Mouse (Mus musculus): ENCODE results near the gene Upf3a. TPM values are rescaled to one million over a fixed set of nuclear protein-coding genes. Genes with fewer than 3 reads are reported as not detected.
"Not testable (repeated sequence)": the region's sequence is repeated elsewhere in the genome, so short reads cannot be mapped to it uniquely, and the experiment has no call there.

Gene Upf3a
- polyA plus RNA-seq (2015; fragmentation: Nextera tagmentation; extraction: Ambion mirVana), result 27.2 and 28.0 TPM in 2 replicates

GRCm38 (mm10) chr8:13785250-13785763 is at the start of gene Upf3a:
TSS of gene Upf3a (plus strand) at chr8:13785615.
- Histone ChIP-seq H3K27ac (replicated peaks) (peak within 1 kb of the TSS; percentile 98), H3K27me3 (ENCODE audit: control insufficient read depth, insufficient read depth, low read length) (no peaks in the 10 kb centered on the region), H3K4me1 (replicated peaks; ENCODE audit: control insufficient read depth, insufficient read depth) (no peaks in the 10 kb centered on the region; the same call in 1 of the 2 replicates), H3K9ac (ENCODE audit: low read length) (peak within 1 kb of the TSS; percentile 98), H3K36me3 (ENCODE audit: control insufficient read depth, insufficient read depth, low read length) (peaks cover 9% of the 10 kb centered on the region), H3K4me2 (replicated peaks; ENCODE audit: low read depth) (peak within 1 kb of the TSS; percentile 69), H3K9me3 (ENCODE audit: control insufficient read depth, low read length) (no peaks in the 10 kb centered on the region), H3K4me3 (ENCODE audit: low read depth, low read length) (peak within 1 kb of the TSS; percentile 71)
- WGBS, result under 1% methylated on average over 45 of the region's 47 CpGs
- TF ChIP-seq EP300 (optimal IDR thresholded peaks at IDR 0.05) (peak; percentile 99), CTCF (IDR thresholded peaks at IDR 0.05; ENCODE audit: low read depth) (peak; percentile 91)
- peak; percentile 95 for DNase-seq (ENCODE audit: low spot score)
- peak; percentile 97 for ATAC-seq (ENCODE audit: low FRiP score, low TSS enrichment)

- DNase-seq (ENCODE audit: low spot score), result peak; percentile 24
- Histone ChIP-seq H3K27ac (replicated peaks) (peak overlapping the region; percentile 69), H3K4me3 (ENCODE audit: low read depth, low read length) (no peak overlapping the region), H3K4me2 (replicated peaks; ENCODE audit: low read depth) (no peak overlapping the region), H3K36me3 (ENCODE audit: control insufficient read depth, insufficient read depth, low read length) (no peaks in the 10 kb centered on the region), H3K27me3 (ENCODE audit: control insufficient read depth, insufficient read depth, low read length) (no peaks in the 10 kb centered on the region), H3K9ac (ENCODE audit: low read length) (no peak overlapping the region), H3K4me1 (replicated peaks; ENCODE audit: control insufficient read depth, insufficient read depth) (no peaks in the 10 kb centered on the region), H3K9me3 (ENCODE audit: control insufficient read depth, low read length) (no peaks in the 10 kb centered on the region)
- 24% methylated on average over 6 of the region's 6 CpGs for WGBS
- peak; percentile 65; the same call in 1 of the 2 replicates for ATAC-seq (ENCODE audit: low FRiP score, low TSS enrichment)
- TF ChIP-seq CTCF (IDR thresholded peaks at IDR 0.05; ENCODE audit: low read depth) (no peak), EP300 (optimal IDR thresholded peaks at IDR 0.05) (no peak)
These were observed 45.1 kb upstream of the Upf3a start for GRCm38 (mm10) chr8:13740323-13740770.

GRCm38 (mm10) chr8:13740817-13741613 is 44.4 kb upstream of the Upf3a start:
- Histone ChIP-seq H3K4me3 (ENCODE audit: low read depth, low read length) (no peak overlapping the region), H3K27ac (replicated peaks) (peak overlapping the region; percentile 69), H3K27me3 (ENCODE audit: control insufficient read depth, insufficient read depth, low read length) (no peaks in the 10 kb centered on the region), H3K9me3 (ENCODE audit: control insufficient read depth, low read length) (no peaks in the 10 kb centered on the region), H3K4me1 (replicated peaks; ENCODE audit: control insufficient read depth, insufficient read depth) (no peaks in the 10 kb centered on the region), H3K9ac (ENCODE audit: low read length) (no peak overlapping the region), H3K36me3 (ENCODE audit: control insufficient read depth, insufficient read depth, low read length) (no peaks in the 10 kb centered on the region), H3K4me2 (replicated peaks; ENCODE audit: low read depth) (no peak overlapping the region)
- WGBS, result 77% methylated on average over 7 of the region's 7 CpGs
- ATAC-seq (ENCODE audit: low FRiP score, low TSS enrichment) (no peak), DNase-seq (ENCODE audit: low spot score) (no peak)
- TF ChIP-seq CTCF (IDR thresholded peaks at IDR 0.05; ENCODE audit: low read depth) (no peak), EP300 (optimal IDR thresholded peaks at IDR 0.05) (no peak)

- 74% methylated on average over 4 of the region's 6 CpGs for WGBS
- not testable (repeated sequence) for H3K4me3 ChIP-seq (ENCODE audit: low read depth, low read length); ATAC-seq (ENCODE audit: low FRiP score, low TSS enrichment)
These were observed 39.2 kb upstream of the Upf3a start for GRCm38 (mm10) chr8:13746212-13746611.

GRCm38 (mm10) chr8:13747626-13748025 is 37.8 kb upstream of the Upf3a start:
- no peak overlapping the region for H3K9ac ChIP-seq (ENCODE audit: low read length)
- TF ChIP-seq EP300 (optimal IDR thresholded peaks at IDR 0.05) (no peak), CTCF (IDR thresholded peaks at IDR 0.05; ENCODE audit: low read depth) (no peak)
- no peaks in the 10 kb centered on the region for H3K4me1 ChIP-seq (replicated peaks; ENCODE audit: control insufficient read depth, insufficient read depth)
- DNase-seq (ENCODE audit: low spot score) (no peak), ATAC-seq (ENCODE audit: low FRiP score, low TSS enrichment) (peak; percentile 61; the same call in 1 of the 2 replicates)
- 0 out of 2 replicates have a peak overlapping the region, but pooled peaks have one; percentile 24 for H3K27ac ChIP-seq (replicated peaks)
- H3K36me3 ChIP-seq (ENCODE audit: control insufficient read depth, insufficient read depth, low read length), result no peaks in the 10 kb centered on the region
- 5% methylated on average over 3 of the region's 3 CpGs for WGBS
- H3K4me2 ChIP-seq (replicated peaks; ENCODE audit: low read depth), result no peak overlapping the region
- H3K4me3 ChIP-seq (ENCODE audit: low read depth, low read length), result no peak overlapping the region
- H3K9me3 ChIP-seq (ENCODE audit: control insufficient read depth, low read length), result no peaks in the 10 kb centered on the region
- no peaks in the 10 kb centered on the region for H3K27me3 ChIP-seq (ENCODE audit: control insufficient read depth, insufficient read depth, low read length)

More at GRCm38 (mm10) chr8:13746212-13746611, 39.2 kb upstream of the Upf3a start:
- DNase-seq (ENCODE audit: low spot score); H3K27ac ChIP-seq (replicated peaks); H3K4me2 ChIP-seq (replicated peaks; ENCODE audit: low read depth); H3K36me3 ChIP-seq (ENCODE audit: control insufficient read depth, insufficient read depth, low read length); H3K9me3 ChIP-seq (ENCODE audit: control insufficient read depth, low read length); H3K9ac ChIP-seq (ENCODE audit: low read length); H3K27me3 ChIP-seq (ENCODE audit: control insufficient read depth, insufficient read depth, low read length); H3K4me1 ChIP-seq (replicated peaks; ENCODE audit: control insufficient read depth, insufficient read depth): not testable (repeated sequence)

GRCm38 (mm10) chr8:13753680-13754079 is 31.7 kb upstream of the Upf3a start:
- Histone ChIP-seq H3K27me3 (ENCODE audit: control insufficient read depth, insufficient read depth, low read length) (no peaks in the 10 kb centered on the region), H3K4me2 (replicated peaks; ENCODE audit: low read depth) (no peak overlapping the region), H3K9ac (ENCODE audit: low read length) (no peak overlapping the region), H3K4me1 (replicated peaks; ENCODE audit: control insufficient read depth, insufficient read depth) (0 out of 2 replicates have a peak, but pooled peaks cover 2% of the 10 kb centered on the region), H3K9me3 (ENCODE audit: control insufficient read depth, low read length) (no peaks in the 10 kb centered on the region), H3K4me3 (ENCODE audit: low read depth, low read length) (no peak overlapping the region), H3K36me3 (ENCODE audit: control insufficient read depth, insufficient read depth, low read length) (no peaks in the 10 kb centered on the region), H3K27ac (replicated peaks) (no peak overlapping the region)
- no peak for ATAC-seq (ENCODE audit: low FRiP score, low TSS enrichment)
- WGBS, result 32% methylated on average over 2 of the region's 2 CpGs
- DNase-seq (ENCODE audit: low spot score), result peak; percentile 77
- TF ChIP-seq EP300 (optimal IDR thresholded peaks at IDR 0.05) (no peak), CTCF (IDR thresholded peaks at IDR 0.05; ENCODE audit: low read depth) (peak; percentile 89)

Measured in stomach, postnatal 0 days (tissue).